Mouse (Mus musculus) layer of hippocampus, postnatal 10 days (tissue): Measurements from ENCODE around the gene Usp1. TPM values are rescaled to one million over a fixed set of nuclear protein-coding genes. Genes with fewer than 3 reads are reported as not detected.
"Not testable (repeated sequence)": the region's sequence is repeated elsewhere in the genome, so short reads cannot be mapped to it uniquely, and the experiment has no call there.

Experiments used
- DNase-seq, 2 experiments: peaks; one replicate each; pipeline ENCODE4 v3.0.0; 2021; ENCODE audit warnings: low spot score in 2 of 2
- total RNA-seq, 2 experiments: library from RNA; stranded (reverse); gene quantifications; 2 replicates each; pipeline ENCODE4 v1.2.3; 2021

The Usp1 gene
- total RNA-seq, 2 experiments from 2014 or later = 23.8 to 31.9 TPM

GRCm38 (mm10) chr4:98978693-98979092 lies 55.1 kb downstream of the Usp1 start:
- no peak for DNase-seq

GRCm38 (mm10) chr4:98979976-98980375 lies 56.4 kb downstream of the Usp1 start:
- not testable (repeated sequence) for DNase-seq

GRCm38 (mm10) chr4:98984701-98985100 lies 61.1 kb downstream of the Usp1 start:
- no peak for DNase-seq

Other genes starting within 250 kb of the Usp1 start
- gene L1td1, start 197.1 kb upstream of the Usp1 start, total RNA-seq = under 1 TPM in 1 of 2 experiments, not detected in 1; 0.34 TPM
- gene Kank4, start 106.3 kb upstream of the Usp1 start, total RNA-seq = 1 to 10 TPM; 2.8 to 3.0 TPM
- not detected for gene I0C0044D17Rik, start 100.0 kb upstream of the Usp1 start, total RNA-seq
- gene Angptl3, start 107.1 kb downstream of the Usp1 start, total RNA-seq = not detected
- 10 to 100 TPM; 50.1 to 53.4 TPM for gene Dock7, start 197.1 kb downstream of the Usp1 start, total RNA-seq